ENCODE assay signal across 8 mouse cellular contexts in the genomic region with DNA sequence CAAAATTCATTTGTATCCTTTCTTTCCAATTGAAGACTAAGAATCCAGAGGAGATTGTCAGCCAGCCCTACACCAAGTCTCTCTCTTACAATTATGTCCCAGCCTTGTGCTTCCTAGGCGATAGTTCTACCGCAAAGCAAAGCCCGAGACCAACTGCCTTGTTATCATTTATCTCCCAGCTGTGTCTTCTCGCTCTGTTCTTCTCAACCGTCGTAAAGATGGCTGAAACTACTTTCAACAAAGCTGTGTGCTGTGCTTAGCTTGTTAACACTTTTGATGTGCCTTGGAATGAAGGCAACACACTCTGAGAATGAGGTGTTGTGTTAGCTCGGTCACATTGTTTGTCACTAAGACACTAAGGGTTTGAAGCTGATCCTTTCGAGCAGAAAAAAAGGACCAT. TPM values are rescaled to one million over a fixed set of nuclear protein-coding genes. Genes with fewer than 3 reads are reported as not detected.
A peak's percentile ranks its signal among the peaks of the same experiment; 100 is the strongest.
DNase-seq lines count a peak whose midpoint lies in the region; ATAC-seq and TF ChIP-seq lines count a peak whose summit lies in the region.

No protein-coding gene starts in this region.

- ATAC-seq in lung, embryonic 14.5 days (ENCODE audit: insufficient read depth), result no peak
- no peak for ATAC-seq in forebrain, embryonic 12.5 days (ENCODE audit: low FRiP score)
- ATAC-seq in limb, embryonic 15.5 days (ENCODE audit: insufficient number of reproducible peaks, low FRiP score, low TSS enrichment, low read depth), result no peak

- peak overlapping the region; percentile 89 for H3K4me2 ChIP-seq in lung, embryonic 14.5 days
- H3K4me2 ChIP-seq in forebrain, embryonic 12.5 days, result peak overlapping the region; percentile 84
- H3K4me2 ChIP-seq in limb, embryonic 15.5 days, result peak overlapping the region; percentile 96; the same call in 1 of the 2 replicates

- peaks cover 10% of the 10 kb centered on the region; the same call in 1 of the 2 replicates for H3K27me3 ChIP-seq in lung, embryonic 14.5 days (ENCODE audit: insufficient read depth, low read length)
- 0 out of 2 replicates have a peak, but pooled peaks cover 7% of the 10 kb centered on the region for H3K27me3 ChIP-seq in forebrain, embryonic 12.5 days
- H3K27me3 ChIP-seq in limb, embryonic 15.5 days, result peaks cover 35% of the 10 kb centered on the region
- 0 out of 2 replicates have a peak, but pooled peaks cover 4% of the 10 kb centered on the region for H3K27me3 ChIP-seq in small intestine, adult 2 months (ENCODE audit: control insufficient read depth, insufficient read depth, low read length)
- no peaks in the 10 kb centered on the region for H3K27me3 ChIP-seq in thymus, adult 2 months (ENCODE audit: control insufficient read depth, insufficient read depth, low read length)

- H3K4me3 ChIP-seq in lung, embryonic 14.5 days (ENCODE audit: low read depth, low read length), result peak overlapping the region; percentile 55
- H3K4me3 ChIP-seq in forebrain, embryonic 12.5 days (replicated peaks), result peak overlapping the region; percentile 86
- H3K4me3 ChIP-seq in limb, embryonic 15.5 days, result peak overlapping the region; percentile 56
- H3K4me3 ChIP-seq in small intestine, adult 2 months (ENCODE audit: low read depth, low read length), result no peak overlapping the region; the same call in 1 of the 2 replicates
- H3K4me3 ChIP-seq in thymus, adult 2 months (ENCODE audit: control insufficient read depth, insufficient read depth, low read length), result no peak overlapping the region

- H3K27ac ChIP-seq in lung, embryonic 14.5 days (ENCODE audit: low read depth), result no peak overlapping the region
- peak overlapping the region; percentile 90 for H3K27ac ChIP-seq in forebrain, embryonic 12.5 days
- H3K27ac ChIP-seq in limb, embryonic 15.5 days, result no peak overlapping the region
- peak overlapping the region; percentile 36; the same call in 1 of the 2 replicates for H3K27ac ChIP-seq in small intestine, adult 2 months (ENCODE audit: insufficient read depth, low read depth, low read length)
- H3K27ac ChIP-seq in thymus, adult 2 months (ENCODE audit: control insufficient read depth, insufficient read depth, low read length), result no peak overlapping the region

- 22% methylated on average over 8 of the region's 8 CpGs for WGBS in lung, embryonic 14.5 days
- 34% methylated on average over 8 of the region's 8 CpGs for WGBS in forebrain, embryonic 12.5 days
- 37% methylated on average over 8 of the region's 8 CpGs for WGBS in limb, embryonic 15.5 days
- 31% methylated on average over 8 of the region's 8 CpGs for WGBS in small intestine, adult 2 months
- 16% methylated on average over 8 of the region's 8 CpGs for WGBS in thymus, adult 2 months

- H3K9ac ChIP-seq in lung, embryonic 14.5 days, result no peak overlapping the region
- H3K9ac ChIP-seq in forebrain, embryonic 12.5 days, result peak overlapping the region; percentile 83; the same call in 1 of the 2 replicates
- H3K9ac ChIP-seq in limb, embryonic 15.5 days, result no peak overlapping the region

- no peak for TF ChIP-seq CTCF in lung, embryonic 14.5 days (IDR thresholded peaks at IDR 0.05; ENCODE audit: low read depth)
- TF ChIP-seq CTCF in small intestine, adult 2 months (IDR thresholded peaks at IDR 0.05; ENCODE audit: extremely low read depth, insufficient read length, insufficient replicate concordance, low read depth, low read length), result no peak
- no peak for TF ChIP-seq CTCF in thymus, adult 2 months (IDR thresholded peaks at IDR 0.05; ENCODE audit: borderline replicate concordance, control insufficient read depth, extremely low read depth, insufficient read depth, low read length, poor library complexity)

- no peak for DNase-seq in lung, embryonic 14.5 days
- no peak for DNase-seq in lung, postnatal 36 days
- DNase-seq in embryo, embryonic 11 days, result no peak
- no peak for DNase-seq in thymus, adult 2 months
- DNase-seq in adrenal gland, adult 18-20 months (ENCODE audit: low spot score in 2 of 2), result no peak

- no peaks in the 10 kb centered on the region for H3K36me3 ChIP-seq in lung, embryonic 14.5 days (ENCODE audit: insufficient read depth)
- no peaks in the 10 kb centered on the region for H3K36me3 ChIP-seq in forebrain, embryonic 12.5 days (replicated peaks)
- no peaks in the 10 kb centered on the region for H3K36me3 ChIP-seq in limb, embryonic 15.5 days
- H3K36me3 ChIP-seq in small intestine, adult 2 months (ENCODE audit: control insufficient read depth, insufficient read depth, low read length), result no peaks in the 10 kb centered on the region
- no peaks in the 10 kb centered on the region for H3K36me3 ChIP-seq in thymus, adult 2 months (ENCODE audit: control insufficient read depth, insufficient read depth, low read length)

- no peak for TF ChIP-seq POLR2A in small intestine, adult 2 months (IDR thresholded peaks at IDR 0.05; ENCODE audit: low read depth, low read length)
- no peak for TF ChIP-seq POLR2A in thymus, adult 2 months (IDR thresholded peaks at IDR 0.05; ENCODE audit: control insufficient read depth, extremely low read depth, insufficient read depth, low read length, poor library complexity)

- 0 out of 2 replicates have a peak, but pooled peaks cover 3% of the 10 kb centered on the region for H3K4me1 ChIP-seq in lung, embryonic 14.5 days (ENCODE audit: insufficient read depth)
- H3K4me1 ChIP-seq in forebrain, embryonic 12.5 days, result peaks cover 26% of the 10 kb centered on the region
- H3K4me1 ChIP-seq in limb, embryonic 15.5 days, result peaks cover 17% of the 10 kb centered on the region
- H3K4me1 ChIP-seq in small intestine, adult 2 months (ENCODE audit: control insufficient read depth, insufficient read depth, insufficient read length, low read length), result peaks cover 26% of the 10 kb centered on the region; the same call in 1 of the 2 replicates
- peaks cover 18% of the 10 kb centered on the region for H3K4me1 ChIP-seq in thymus, adult 2 months (replicated peaks; ENCODE audit: control insufficient read depth, insufficient read depth, low read length)

- no peaks in the 10 kb centered on the region for H3K9me3 ChIP-seq in lung, embryonic 14.5 days (ENCODE audit: low read depth, low read length)
- no peaks in the 10 kb centered on the region for H3K9me3 ChIP-seq in forebrain, embryonic 12.5 days
- no peaks in the 10 kb centered on the region for H3K9me3 ChIP-seq in limb, embryonic 15.5 days

RNA-seq across cellular contexts. Expression of a gene that starts 0.7 kb away (rescaled TPM):
- polyA plus RNA-seq in lung, embryonic 14.5 days (2014; fragmentation: Nextera tagmentation; extraction: Ambion mirVana), result 1.7 TPM in 2 replicates
- 19.9 and 21.8 TPM in 2 replicates for polyA plus RNA-seq in forebrain, embryonic 12.5 days (2016; fragmentation: Nextera tagmentation; extraction: Ambion mirVana)
- 0.93 and 1.2 TPM in 2 replicates for polyA plus RNA-seq in limb, embryonic 15.5 days (2015; fragmentation: Nextera tagmentation; extraction: Ambion mirVana)
- 20.9 and 56.2 TPM in 2 replicates for polyA plus RNA-seq in small intestine, adult 2 months (2012; rRNA removed)
- 2.1 and 2.5 TPM in 2 replicates for polyA plus RNA-seq in thymus, adult 2 months (2012; rRNA removed)
- 1 to 10 TPM; 1.7 to 3.1 TPM for total RNA-seq in adrenal gland, adult 18-20 months (2021)

RNA-seq across cellular contexts. Expression of a gene that starts 13.4 kb away (rescaled TPM):
- polyA plus RNA-seq in lung, embryonic 14.5 days (2014; fragmentation: Nextera tagmentation; extraction: Ambion mirVana), result 40.0 and 41.6 TPM in 2 replicates
- 40.2 and 40.5 TPM in 2 replicates for polyA plus RNA-seq in forebrain, embryonic 12.5 days (2016; fragmentation: Nextera tagmentation; extraction: Ambion mirVana)
- 14.8 and 18.6 TPM in 2 replicates for polyA plus RNA-seq in limb, embryonic 15.5 days (2015; fragmentation: Nextera tagmentation; extraction: Ambion mirVana)
- polyA plus RNA-seq in small intestine, adult 2 months (2012; rRNA removed), result 10.9 and 14.1 TPM in 2 replicates
- polyA plus RNA-seq in thymus, adult 2 months (2012; rRNA removed), result 84.5 and 97.2 TPM in 2 replicates
- total RNA-seq in adrenal gland, adult 18-20 months (2021), result 1 to 10 TPM; 1.2 to 4.2 TPM

RNA-seq across cellular contexts. Expression of a gene that starts 41.7 kb away (rescaled TPM):
- 144 and 146 TPM in 2 replicates for polyA plus RNA-seq in lung, embryonic 14.5 days (2014; fragmentation: Nextera tagmentation; extraction: Ambion mirVana)
- polyA plus RNA-seq in forebrain, embryonic 12.5 days (2016; fragmentation: Nextera tagmentation; extraction: Ambion mirVana), result 174 and 194 TPM in 2 replicates
- polyA plus RNA-seq in limb, embryonic 15.5 days (2015; fragmentation: Nextera tagmentation; extraction: Ambion mirVana), result 187 and 191 TPM in 2 replicates
- polyA plus RNA-seq in small intestine, adult 2 months (2012; rRNA removed), result 82.6 and 128 TPM in 2 replicates
- polyA plus RNA-seq in thymus, adult 2 months (2012; rRNA removed), result 256 and 261 TPM in 2 replicates
- total RNA-seq in adrenal gland, adult 18-20 months (2021), result 100 to 1,000 TPM; 218 to 255 TPM

Comparison
In these comparisons a context has a peak if more than half of its experiments do, and no peak if none do; other contexts are left out.
1. H3K27ac ChIP-seq: peak in forebrain, embryonic 12.5 days (single experiment) and small intestine, adult 2 months (single experiment); none in lung, embryonic 14.5 days (single experiment), limb, embryonic 15.5 days (single experiment) and thymus, adult 2 months (single experiment).
2. H3K4me3 ChIP-seq: peak in lung, embryonic 14.5 days (single experiment), forebrain, embryonic 12.5 days (single experiment) and limb, embryonic 15.5 days (single experiment); none in small intestine, adult 2 months (single experiment) and thymus, adult 2 months (single experiment).
3. Peak in every context shown above with its lines, with median percentiles within 50 percentile points of each other: H3K4me2 ChIP-seq.